Mouse (Mus musculus): ENCODE data around the gene A430089I19Rik. TPM values are rescaled to one million over a fixed set of nuclear protein-coding genes. Genes with fewer than 3 reads are reported as not detected.

The A430089I19Rik gene
- not detected in 2 replicates for polyA plus RNA-seq (2012)

GRCm38 (mm10) chr5:94306696-94307095 lies at the start of gene A430089I19Rik:
Gene A430089I19Rik, minus strand, starts transcription at chr5:94306796.

GRCm38 (mm10) chr5:94339449-94339848 lies 32.9 kb upstream of the A430089I19Rik start, which contains the start of gene AA792892:
Gene AA792892, plus strand, starts transcription at chr5:94339749.

GRCm38 (mm10) chr5:94314135-94314534 lies 7.5 kb upstream of the A430089I19Rik start, which contains the start of gene Gm6502:
Gene Gm6502, plus strand, starts transcription at chr5:94314435.

Other genes with a start within 250 kb of the A430089I19Rik start
- not detected in 2 replicates for gene BC061212, start 236.3 kb downstream of the A430089I19Rik start, polyA plus RNA-seq (2012)
- gene Gm6351, start 230.4 kb downstream of the A430089I19Rik start, polyA plus RNA-seq (2012): not detected in 2 replicates
- gene Gm3106, start 88.8 kb downstream of the A430089I19Rik start, polyA plus RNA-seq (2012): not detected in 2 replicates
- not detected in 2 replicates for gene Gm6502, start 7.6 kb upstream of the A430089I19Rik start, polyA plus RNA-seq (2012)
- gene AA792892, start 33.0 kb upstream of the A430089I19Rik start, polyA plus RNA-seq (2012): not detected in 2 replicates
- not detected in 2 replicates for gene Gm7682, start 139.0 kb upstream of the A430089I19Rik start, polyA plus RNA-seq (2012)
- gene Gm3139, start 219.5 kb upstream of the A430089I19Rik start, polyA plus RNA-seq (2012): not detected in 2 replicates

All from megakaryocyte-erythroid progenitor cell, adult 5 weeks (primary cell).